Comparison of ENCODE assay signal across 15 mouse cellular contexts in genomic region chr2:156468890-156469289, GRCm38 (mm10).
"Had no signal": no experiment of that assay in that cellular context is flagged by ENCODE, and none has a peak within 500 bp of the region (broad histone marks: within the 10 kb centered on the region; RNA-seq: fewer than 3 reads in every experiment).

No protein-coding gene starts in this region.

- H3K4me1 ChIP-seq: neural tube, embryonic 12.5 days had no signal

- H3K27ac ChIP-seq: kidney, postnatal 0 days; layer of hippocampus, adult 2 months; limb, embryonic 10.5 days; liver, embryonic 12.5 days; midbrain, embryonic 10.5 days; neural tube, embryonic 12.5 days; stomach, postnatal 0 days had no signal

- ATAC-seq: liver, embryonic 12.5 days had no signal

- DNase-seq: kidney, adult 9 months; kidney, postnatal 36 days; lung, embryonic 14.5 days; lung, postnatal 10 days; lung, postnatal 4 days; midbrain, embryonic 14.5 days; thymus, postnatal 4 days had no signal

- H3K9ac ChIP-seq: liver, embryonic 12.5 days; lung, embryonic 14.5 days; neural tube, embryonic 12.5 days had no signal

- H3K9me3 ChIP-seq: limb, embryonic 10.5 days; liver, embryonic 12.5 days; midbrain, embryonic 10.5 days; neural tube, embryonic 12.5 days had no signal

- H3K4me3 ChIP-seq: layer of hippocampus, adult 2 months; limb, embryonic 10.5 days; liver, embryonic 12.5 days; midbrain, embryonic 10.5 days; myocyte; neural tube, embryonic 12.5 days had no signal

- H3K27me3 ChIP-seq: neural tube, embryonic 12.5 days had no signal

- H3K36me3 ChIP-seq: limb, embryonic 10.5 days; liver, embryonic 12.5 days; midbrain, embryonic 10.5 days; neural tube, embryonic 12.5 days had no signal

- H3K4me2 ChIP-seq: liver, embryonic 12.5 days; lung, embryonic 14.5 days; neural tube, embryonic 12.5 days had no signal
